Mouse (Mus musculus) hindbrain, embryonic 14.5 days (tissue): ENCODE measurements around the gene Matn4. TPM values are rescaled to one million over a fixed set of nuclear protein-coding genes. Genes with fewer than 3 reads are reported as not detected.

ENCODE experiments used
- ATAC-seq: fragments of 200-750 bp; cut with Nextera tagmentation; 2 replicates; pipeline ENCODE4 v1.8.0; 2017; ENCODE audit warnings: moderate number of reproducible peaks, mild to moderate bottlenecking, moderate TSS enrichment, moderate library complexity; ENCODE audit not compliant: low FRiP score
- DNase-seq: peaks from one replicate; pipeline ENCODE4 v3.0.0-alpha.2; 2015; ENCODE audit warnings: low spot score
- H3K27ac ChIP-seq: fragments of 300-500 bp; sonication (generic); 2 replicates; pipeline ENCODE4 v1.5.1; 2014; ENCODE audit warnings: mild to moderate bottlenecking, moderate library complexity
- H3K27me3 ChIP-seq: fragments of 300-500 bp; sonication (generic); 2 replicates; pipeline ENCODE4 v1.6.1; 2014; ENCODE audit warnings: mild to moderate bottlenecking, low read length, mixed read lengths; ENCODE audit not compliant: control insufficient read depth, insufficient read depth
- H3K36me3 ChIP-seq: fragments of 300-500 bp; sonication (generic); replicated peaks from 2 replicates; pipeline ENCODE4 v1.6.1; 2014; ENCODE audit not compliant: control insufficient read depth, insufficient read depth
- H3K4me1 ChIP-seq: fragments of 300-500 bp; sonication (generic); replicated peaks from 2 replicates; pipeline ENCODE4 v1.6.1; 2014; ENCODE audit warnings: antibody characterized with exemption, low read length, mixed read lengths; ENCODE audit not compliant: control insufficient read depth, insufficient read depth
- H3K4me2 ChIP-seq: fragments of 300-500 bp; sonication (generic); replicated peaks from 2 replicates; pipeline ENCODE4 v1.6.1; 2014; ENCODE audit warnings: mild to moderate bottlenecking, moderate library complexity
- H3K4me3 ChIP-seq: fragments of 300-500 bp; sonication (generic); replicated peaks from 2 replicates; pipeline ENCODE4 v1.5.1; 2014; ENCODE audit warnings: mild to moderate bottlenecking, low read length
- H3K9ac ChIP-seq: fragments of 300-500 bp; sonication (generic); 2 replicates; pipeline ENCODE4 v1.6.1; 2014
- H3K9me3 ChIP-seq: fragments of 300-500 bp; sonication (generic); 2 replicates; pipeline ENCODE4 v1.6.1; 2016; ENCODE audit warnings: low read length; ENCODE audit not compliant: control insufficient read depth
- WGBS: fragments of 180-500 bp; shearing (Covaris S2); extraction: QIAGEN DNeasy Blood & Tissue Kit; methylation state at CpG from one replicate; pipeline ENCODE4 v1.1.7; 2014; 5-methylcytosine and 5-hydroxymethylcytosine counted together
- polyA plus RNA-seq: library from polyadenylated mRNA; unstranded; fragments of >200 nt; fragmentation: Nextera tagmentation; extraction: Ambion mirVana; gene quantifications from 2 replicates; pipeline ENCODE4 v1.2.1, GENCODE M21; 2014

The Matn4 gene
- polyA plus RNA-seq, 1 experiment from 2014 or later = 0.75 TPM

DNA sequence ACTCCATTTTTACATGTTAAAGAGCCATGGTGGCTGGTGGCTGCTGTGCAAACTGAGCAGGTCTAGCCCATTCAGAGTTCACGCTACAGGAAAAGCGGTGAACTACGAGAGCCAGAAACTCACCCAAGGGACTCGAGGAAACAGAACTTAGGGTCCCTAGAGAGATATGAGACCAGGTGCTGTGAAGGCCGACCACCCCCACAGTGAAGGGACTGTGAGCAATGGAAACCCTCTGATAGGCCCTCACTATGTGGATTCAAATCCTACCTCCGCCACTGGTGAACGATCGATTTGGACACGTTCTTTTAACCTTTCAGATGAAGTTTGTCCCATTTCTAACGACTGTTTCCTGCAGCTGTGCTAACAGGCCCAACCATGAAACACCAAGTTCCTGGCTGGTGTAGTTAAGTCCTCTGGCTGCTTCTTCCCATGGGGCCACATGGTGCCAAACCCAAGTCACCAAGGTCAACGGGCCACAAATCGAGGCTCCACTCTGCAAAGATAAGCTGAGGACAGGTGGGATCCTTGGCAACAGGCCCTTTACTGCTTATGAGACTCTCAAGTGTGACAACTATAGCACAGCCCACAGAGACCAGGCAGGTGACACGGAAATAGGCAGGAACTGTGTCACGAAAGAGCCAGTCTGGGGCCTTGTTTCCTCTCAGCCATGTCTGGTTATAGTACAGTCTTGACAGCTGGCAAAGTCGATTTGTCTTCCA is 17.9 kb upstream of the Matn4 start:
- H3K4me2 ChIP-seq = no peak overlapping the region
- H3K27ac ChIP-seq = no peak overlapping the region
- DNase-seq (no peak), ATAC-seq (no peak)
- 92% methylated on average over 15 of the region's 15 CpGs for WGBS
- H3K4me1 ChIP-seq = no peaks in the 10 kb centered on the region
- H3K9me3 ChIP-seq = no peaks in the 10 kb centered on the region
- no peak overlapping the region for H3K9ac ChIP-seq
- H3K27me3 ChIP-seq = no peaks in the 10 kb centered on the region
- no peak overlapping the region for H3K4me3 ChIP-seq
- no peaks in the 10 kb centered on the region for H3K36me3 ChIP-seq

DNA sequence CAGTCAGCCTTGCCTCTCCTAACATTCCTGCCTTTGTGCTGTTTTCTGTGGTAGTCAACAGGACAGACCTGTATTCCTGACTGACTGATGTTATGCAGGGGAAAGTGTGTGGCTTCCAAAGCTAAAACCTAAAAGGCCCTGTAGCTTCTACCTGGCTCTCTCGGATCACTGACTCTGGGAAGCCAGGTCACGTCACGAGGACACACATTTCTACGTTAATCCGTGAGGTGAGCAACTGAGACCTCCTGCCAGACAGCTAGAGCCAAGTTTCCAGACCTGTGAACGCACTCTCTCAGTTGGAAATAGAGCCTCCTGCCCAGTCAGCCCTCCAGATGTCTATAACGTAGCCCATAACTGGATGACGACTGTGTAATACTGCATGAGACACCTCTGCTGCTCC is 17.0 kb upstream of the Matn4 start:
- Histone ChIP-seq H3K9me3 (no peaks in the 10 kb centered on the region), H3K4me2 (no peak overlapping the region), H3K27me3 (no peaks in the 10 kb centered on the region), H3K4me3 (no peak overlapping the region), H3K36me3 (no peaks in the 10 kb centered on the region), H3K27ac (no peak overlapping the region), H3K9ac (no peak overlapping the region), H3K4me1 (no peaks in the 10 kb centered on the region)
- WGBS = 88% methylated on average over 8 of the region's 8 CpGs
- DNase-seq = no peak
- ATAC-seq = no peak

DNA sequence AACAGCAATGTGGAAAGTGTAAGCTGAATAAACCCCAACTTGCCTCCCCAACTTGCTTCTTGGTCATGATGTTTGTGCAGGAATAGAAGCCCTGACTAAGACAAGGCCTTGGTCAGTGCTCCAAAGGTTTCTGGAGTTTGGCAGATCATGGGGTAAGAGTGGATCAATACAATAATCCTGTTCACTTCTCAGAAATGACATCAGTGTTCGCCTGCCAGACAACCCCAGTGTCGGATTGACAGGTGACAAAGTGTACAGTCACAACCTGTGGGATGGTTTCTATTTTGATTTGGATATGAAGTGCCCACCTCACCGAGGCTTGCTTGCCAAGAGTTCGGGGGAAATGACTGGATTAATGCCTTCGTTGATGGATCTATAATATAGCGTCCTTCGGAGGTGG is 16.3 kb upstream of the Matn4 start:
- H3K9me3 ChIP-seq = no peaks in the 10 kb centered on the region
- no peak overlapping the region for H3K9ac ChIP-seq
- H3K4me2 ChIP-seq = no peak overlapping the region
- WGBS = 88% methylated on average over 7 of the region's 7 CpGs
- H3K36me3 ChIP-seq = no peaks in the 10 kb centered on the region
- ATAC-seq (no peak), DNase-seq (no peak)
- no peak overlapping the region for H3K4me3 ChIP-seq
- no peak overlapping the region for H3K27ac ChIP-seq
- H3K4me1 ChIP-seq = no peaks in the 10 kb centered on the region
- no peaks in the 10 kb centered on the region for H3K27me3 ChIP-seq

DNA sequence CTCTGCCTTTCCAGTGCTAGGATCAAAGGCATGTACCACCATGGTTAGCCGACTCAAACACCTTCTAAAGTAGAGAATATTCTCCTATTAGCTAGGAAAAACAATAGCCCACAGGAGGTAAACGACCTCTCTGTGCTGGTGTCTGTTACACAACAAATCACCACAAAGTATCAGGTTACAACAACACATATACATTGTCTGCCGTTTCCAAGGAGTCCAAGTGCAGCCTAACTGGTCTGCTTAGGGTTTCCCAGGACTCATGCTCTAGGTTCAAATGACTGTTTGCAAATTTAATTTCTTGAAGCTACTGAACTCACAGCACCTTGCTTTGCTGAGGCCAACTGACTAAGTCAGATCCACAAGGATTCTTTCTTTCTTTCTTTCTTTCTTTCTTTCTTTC is 14.5 kb upstream of the Matn4 start:
- Histone ChIP-seq H3K36me3 (no peaks in the 10 kb centered on the region), H3K4me1 (no peaks in the 10 kb centered on the region), H3K9ac (no peak overlapping the region), H3K27me3 (peaks cover 7% of the 10 kb centered on the region; the same call in 1 of the 2 replicates), H3K27ac (no peak overlapping the region), H3K9me3 (no peaks in the 10 kb centered on the region), H3K4me2 (no peak overlapping the region), H3K4me3 (no peak overlapping the region)
- ATAC-seq (no peak), DNase-seq (no peak)
- WGBS = 4% methylated on average over 3 of the region's 3 CpGs

DNA sequence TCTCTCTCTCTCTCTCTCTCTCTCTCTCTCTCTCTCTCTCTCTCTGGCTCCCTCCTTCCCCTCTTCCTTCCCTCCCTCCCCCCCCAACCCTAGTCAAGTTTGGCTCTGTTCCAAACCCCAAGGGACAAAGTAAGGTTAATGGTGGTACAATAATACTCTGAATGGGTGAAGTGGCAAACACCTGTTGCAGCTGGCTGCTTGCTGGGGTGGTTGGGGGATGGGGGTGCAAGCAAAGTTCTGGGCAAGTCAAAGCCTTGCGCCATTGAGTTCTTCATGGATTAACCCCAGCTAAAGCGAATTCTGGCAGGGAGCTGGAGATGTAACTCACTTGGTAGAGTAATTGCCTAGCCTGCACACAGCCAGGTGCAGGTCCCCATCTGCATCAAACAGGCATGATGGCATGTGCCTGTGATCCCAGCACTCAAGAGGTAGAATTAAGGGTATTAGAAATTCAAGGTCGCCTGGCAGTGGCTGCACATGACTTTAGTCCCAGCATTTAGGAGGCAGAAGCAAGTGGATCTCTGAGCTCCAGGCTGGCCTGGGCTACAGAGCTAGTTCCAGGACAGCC is 13.4 kb upstream of the Matn4 start:
- no peak overlapping the region for H3K4me3 ChIP-seq
- WGBS = 39% methylated on average over 3 of the region's 3 CpGs
- DNase-seq = no peak
- no peak overlapping the region for H3K27ac ChIP-seq
- H3K27me3 ChIP-seq = peaks cover 18% of the 10 kb centered on the region
- no peaks in the 10 kb centered on the region for H3K9me3 ChIP-seq
- no peaks in the 10 kb centered on the region for H3K36me3 ChIP-seq
- H3K4me2 ChIP-seq = no peak overlapping the region
- no peak overlapping the region for H3K9ac ChIP-seq
- ATAC-seq = no peak
- H3K4me1 ChIP-seq = no peaks in the 10 kb centered on the region

DNA sequence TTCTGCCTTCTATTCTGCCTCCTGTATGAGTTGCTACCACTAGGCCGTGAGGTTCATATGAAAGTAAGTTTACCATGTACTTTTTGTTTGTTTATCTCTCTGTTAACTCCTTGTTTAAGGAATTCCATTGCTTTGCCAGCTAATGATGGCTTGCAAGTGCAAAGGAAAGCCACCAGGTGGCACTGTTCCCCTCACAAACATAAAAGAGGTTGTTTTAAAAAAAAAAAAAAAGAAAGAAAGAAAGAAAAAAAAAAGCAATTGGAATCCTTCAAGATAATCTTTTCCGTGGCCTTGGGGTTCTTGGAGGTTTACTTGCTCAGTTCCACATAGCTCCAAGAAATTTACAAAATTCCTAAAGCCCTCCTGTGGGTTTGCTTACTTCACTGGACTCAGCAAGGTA is 12.2 kb upstream of the Matn4 start:
- no peak overlapping the region for H3K9ac ChIP-seq
- ATAC-seq = no peak

DNA sequence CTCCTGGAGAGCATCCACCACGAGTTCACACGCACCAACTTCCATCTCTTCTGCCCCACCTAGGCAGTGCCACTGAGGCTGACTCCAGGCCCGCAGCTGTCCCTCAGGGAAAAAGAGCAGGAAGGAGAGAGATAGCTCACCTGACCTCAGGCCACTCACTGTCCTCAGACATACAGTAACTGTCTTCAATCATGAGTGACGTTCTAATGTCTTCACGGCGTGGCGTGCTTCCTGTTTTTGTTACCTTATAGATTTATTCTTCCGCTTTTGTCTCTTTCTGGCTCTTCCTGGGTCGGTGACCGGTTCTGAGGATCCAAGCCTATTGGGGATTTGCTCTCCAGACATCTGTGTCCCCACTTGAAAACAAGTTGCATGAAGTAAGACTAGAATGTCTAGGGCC is 9.6 kb upstream of the Matn4 start:
- 75% methylated on average over 10 of the region's 10 CpGs for whole genome bisulfite sequencing
- H3K4me3 ChIP-seq = peak overlapping the region; percentile 15
- no peaks in the 10 kb centered on the region for H3K9me3 ChIP-seq
- no peak for ATAC-seq
- H3K27ac ChIP-seq = no peak overlapping the region
- no peak overlapping the region for H3K9ac ChIP-seq
- no peaks in the 10 kb centered on the region for H3K36me3 ChIP-seq
- no peaks in the 10 kb centered on the region for H3K4me1 ChIP-seq
- H3K4me2 ChIP-seq = peak overlapping the region; percentile 40
- H3K27me3 ChIP-seq = peaks cover 28% of the 10 kb centered on the region
- no peak for DNase-seq

More for the DNA sequence above, 12.2 kb upstream of the Matn4 start:
- DNase-seq = peak; percentile 82
- WGBS = 9% methylated on average over 2 of the region's 2 CpGs
- H3K36me3 ChIP-seq = no peaks in the 10 kb centered on the region
- H3K4me3 ChIP-seq = no peak overlapping the region
- no peak overlapping the region for H3K4me2 ChIP-seq
- peaks cover 18% of the 10 kb centered on the region for H3K27me3 ChIP-seq
- H3K27ac ChIP-seq = no peak overlapping the region
- no peaks in the 10 kb centered on the region for H3K9me3 ChIP-seq
- no peaks in the 10 kb centered on the region for H3K4me1 ChIP-seq

DNA sequence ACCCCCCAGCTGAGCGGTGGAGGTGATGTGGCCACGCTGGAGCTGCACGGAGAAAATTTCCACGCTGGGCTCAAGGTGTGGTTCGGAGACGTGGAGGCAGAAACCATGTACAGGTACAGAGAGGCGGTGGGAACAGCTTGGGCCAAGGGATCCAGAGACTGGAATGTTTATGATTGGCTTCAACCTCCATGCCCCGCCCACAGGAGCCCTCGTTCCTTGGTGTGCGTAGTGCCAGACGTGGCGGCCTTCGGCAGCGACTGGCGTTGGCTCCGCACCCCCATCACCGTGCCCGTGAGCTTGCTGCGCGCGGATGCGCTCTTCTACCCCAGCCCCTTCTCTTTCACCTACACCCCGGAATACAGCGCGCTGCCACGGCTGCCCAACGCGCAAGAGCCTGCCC is 9.2 kb upstream of the Matn4 start:
- Histone ChIP-seq H3K4me2 (peak overlapping the region; percentile 40), H3K27me3 (peaks cover 32% of the 10 kb centered on the region), H3K4me3 (peak overlapping the region; percentile 15), H3K36me3 (no peaks in the 10 kb centered on the region), H3K9me3 (no peaks in the 10 kb centered on the region), H3K27ac (no peak overlapping the region), H3K4me1 (no peaks in the 10 kb centered on the region), H3K9ac (no peak overlapping the region)
- 32% methylated on average over 28 of the region's 28 CpGs for WGBS
- ATAC-seq (no peak), DNase-seq (no peak)

DNA sequence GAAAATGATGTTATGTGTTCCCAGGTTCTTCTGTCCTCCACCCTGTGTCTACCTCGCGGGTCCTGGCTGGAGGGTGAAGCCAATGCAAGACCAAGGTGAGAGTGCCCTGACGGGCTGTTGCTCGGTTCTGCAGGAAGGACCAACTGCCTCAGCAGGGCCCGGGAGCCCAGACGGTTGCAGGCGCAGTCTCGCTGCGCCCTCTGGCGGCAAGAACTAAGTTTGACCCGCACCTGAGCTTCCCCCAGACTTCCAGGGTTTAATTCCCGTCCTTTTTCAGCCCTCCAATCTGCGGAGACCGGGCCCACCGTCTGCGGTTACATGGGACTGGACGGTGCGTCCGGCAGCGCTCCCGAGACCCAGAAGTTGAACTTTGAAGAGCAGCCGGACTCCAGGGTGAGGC is 2.7 kb upstream of the Matn4 start:
- Histone ChIP-seq H3K4me1 (peaks cover 5% of the 10 kb centered on the region; the same call in 1 of the 2 replicates), H3K9me3 (no peaks in the 10 kb centered on the region), H3K36me3 (no peaks in the 10 kb centered on the region), H3K4me3 (no peak overlapping the region), H3K4me2 (no peak overlapping the region), H3K9ac (no peak overlapping the region), H3K27me3 (peaks cover 78% of the 10 kb centered on the region), H3K27ac (no peak overlapping the region)
- ATAC-seq = no peak
- DNase-seq = peak; percentile 83
- under 1% methylated on average over 22 of the region's 22 CpGs for WGBS
